Mouse (Mus musculus) embryonic fibroblast, embryonic 13.5 days (primary cell): ENCODE results near the gene Kbtbd3.

Experiments used
- CTCF ChIP-seq: IDR thresholded peaks from 2 replicates; pipeline ENCODE4 v1.5.1; 2011; ENCODE audit warnings: mild to moderate bottlenecking, control low read depth, low read length, moderate library complexity, borderline replicate concordance; ENCODE audit not compliant: insufficient read depth
- POLR2A ChIP-seq: IDR thresholded peaks from 2 replicates; pipeline ENCODE4 v1.6.1; 2011; ENCODE audit warnings: low read depth, mild to moderate bottlenecking, control low read depth, low read length, moderate library complexity

- TF ChIP-seq CTCF: no peak
- TF ChIP-seq POLR2A: no peak
Measured at GRCm38 (mm10) chr9:4353163-4353562, 43.5 kb downstream of the Kbtbd3 start.
